Mouse (Mus musculus) urinary bladder, postnatal 14 days (tissue): ENCODE results near the gene Slc25a22.
A peak's percentile ranks its signal among the peaks of the same experiment; 100 is the strongest.
"Not testable (repeated sequence)": the region's sequence is repeated elsewhere in the genome, so short reads cannot be mapped to it uniquely, and the experiment has no call there.

Experiments used
- DNase-seq: peaks from one replicate; pipeline ENCODE4 v3.0.0; 2021; ENCODE audit warnings: low spot score

Slc25a22 gene

GRCm38 (mm10) chr7:141413809-141414584 is 23.7 kb downstream of the Slc25a22 start, which contains the start of gene Gatd1:
Gene Gatd1, minus strand, starts transcription at chr7:141414136.
- DNase-seq, result peak; percentile 100

GRCm38 (mm10) chr7:141413331-141413730 is 24.4 kb downstream of the Slc25a22 start:
- peak; percentile 29 for DNase-seq

GRCm38 (mm10) chr7:141411667-141412066 is 26.0 kb downstream of the Slc25a22 start:
- no peak for DNase-seq

- no peak for DNase-seq
Measured at GRCm38 (mm10) chr7:141410631-141411030, 27.1 kb downstream of the Slc25a22 start.

- DNase-seq, result peak; percentile 92
Measured at GRCm38 (mm10) chr7:141408833-141409232, 28.9 kb downstream of the Slc25a22 start.

GRCm38 (mm10) chr7:141407670-141408069 is 30.0 kb downstream of the Slc25a22 start:
- DNase-seq, result not testable (repeated sequence)

GRCm38 (mm10) chr7:141405466-141405865 is 32.2 kb downstream of the Slc25a22 start:
- no peak for DNase-seq

GRCm38 (mm10) chr7:141403305-141403704 is 34.4 kb downstream of the Slc25a22 start:
- peak; percentile 59 for DNase-seq

GRCm38 (mm10) chr7:141395348-141395747 is 42.3 kb downstream of the Slc25a22 start:
- DNase-seq, result no peak

- DNase-seq, result peak; percentile 65
Measured at GRCm38 (mm10) chr7:141394771-141395170, 42.9 kb downstream of the Slc25a22 start.

- no peak for DNase-seq
Measured at GRCm38 (mm10) chr7:141394158-141394557, 43.5 kb downstream of the Slc25a22 start.

- DNase-seq, result no peak
Measured at GRCm38 (mm10) chr7:141392552-141393222, 45.0 kb downstream of the Slc25a22 start.

GRCm38 (mm10) chr7:141391625-141392551 is 45.8 kb downstream of the Slc25a22 start, which contains the start of gene Taldo1:
Gene Taldo1, plus strand, starts transcription at chr7:141392199.
- peak; percentile 97 for DNase-seq

GRCm38 (mm10) chr7:141390326-141391259 is 47.1 kb downstream of the Slc25a22 start:
- no peak for DNase-seq

- DNase-seq, result no peak
Measured at GRCm38 (mm10) chr7:141388487-141389109, 49.1 kb downstream of the Slc25a22 start.

- DNase-seq, result no peak
Measured at GRCm38 (mm10) chr7:141387807-141388486, 49.7 kb downstream of the Slc25a22 start.

GRCm38 (mm10) chr7:141381068-141381835 is 56.4 kb downstream of the Slc25a22 start:
- DNase-seq, result no peak
